Mouse (Mus musculus) liver, postnatal 0 days (tissue): ENCODE results near the gene Nhsl1. TPM values are rescaled to one million over a fixed set of nuclear protein-coding genes. Genes with fewer than 3 reads are reported as not detected.

Experiments used
- ATAC-seq: fragments of 200-750 bp; cut with Nextera tagmentation; 2 replicates; pipeline ENCODE4 v1.8.0; 2017; ENCODE audit warnings: mild to moderate bottlenecking, moderate library complexity
- DNase-seq: peaks from one replicate; pipeline ENCODE4 v3.0.0-alpha.2; 2016
- H3K27ac ChIP-seq: fragments of 300-500 bp; sonication (generic); 2 replicates; pipeline ENCODE4 v1.5.1; 2014; ENCODE audit warnings: antibody characterized with exemption, moderate library complexity, mild to moderate bottlenecking, low read depth
- H3K27me3 ChIP-seq: fragments of 300-500 bp; sonication (generic); 2 replicates; pipeline ENCODE4 v1.6.1; 2014; ENCODE audit warnings: low read length, control low read depth, mixed read lengths; ENCODE audit not compliant: insufficient read depth
- H3K36me3 ChIP-seq: fragments of 300-500 bp; sonication (generic); replicated peaks from 2 replicates; pipeline ENCODE4 v1.6.1; 2014; ENCODE audit warnings: mild to moderate bottlenecking, control low read depth, low read length, moderate library complexity, mixed read lengths; ENCODE audit not compliant: insufficient read depth
- H3K4me1 ChIP-seq: fragments of 300-500 bp; sonication (generic); 2 replicates; pipeline ENCODE4 v1.6.1; 2014; ENCODE audit warnings: antibody characterized with exemption, mild to moderate bottlenecking, control low read depth; ENCODE audit not compliant: insufficient read depth
- H3K4me2 ChIP-seq: fragments of 300-500 bp; sonication (generic); 2 replicates; pipeline ENCODE4 v1.6.1; 2014; ENCODE audit warnings: low read depth, mild to moderate bottlenecking, low read length, moderate library complexity, mixed read lengths
- H3K4me3 ChIP-seq: fragments of 300-500 bp; sonication (generic); 2 replicates; pipeline ENCODE4 v1.5.1; 2014; ENCODE audit warnings: low read depth, low read length
- H3K9ac ChIP-seq: fragments of 300-500 bp; sonication (generic); replicated peaks from 2 replicates; pipeline ENCODE4 v1.6.1; 2014; ENCODE audit warnings: mild to moderate bottlenecking, moderate library complexity
- H3K9me3 ChIP-seq: fragments of 300-500 bp; sonication (generic); 2 replicates; pipeline ENCODE4 v1.6.1; 2016; ENCODE audit warnings: mild to moderate bottlenecking, control low read depth, low read length, mixed read lengths
- CTCF ChIP-seq: sonication (generic); IDR thresholded peaks from 2 replicates; pipeline ENCODE4 v1.5.1; 2016; ENCODE audit warnings: antibody characterized with exemption, low read depth
- EP300 ChIP-seq: IDR thresholded peaks from 2 replicates; pipeline ENCODE4 v1.6.1; 2016; ENCODE audit warnings: antibody characterized with exemption, low read depth, mild to moderate bottlenecking
- WGBS: fragments of 180-500 bp; shearing (Covaris S2); extraction: QIAGEN DNeasy Blood & Tissue Kit; methylation state at CpG from one replicate; pipeline ENCODE4 v1.1.7; 2014; ENCODE audit not compliant: insufficient replicate concordance; 5-methylcytosine and 5-hydroxymethylcytosine counted together
- polyA plus RNA-seq: library from polyadenylated mRNA; unstranded; fragments of >200 nt; fragmentation: Nextera tagmentation; extraction: Ambion mirVana; gene quantifications from 2 replicates; pipeline ENCODE4 v1.2.1, GENCODE M21; 2015

Gene Nhsl1
- polyA plus RNA-seq, 1 experiment from 2014 or later, result 0.75 TPM

- WGBS, result 43% methylated on average over 3 of the region's 3 CpGs
- TF ChIP-seq CTCF (no peak), EP300 (no peak)
- H3K4me3 ChIP-seq, result no peak overlapping the region
- H3K36me3 ChIP-seq, result no peaks in the 10 kb centered on the region
- H3K9me3 ChIP-seq, result no peaks in the 10 kb centered on the region
- no peak overlapping the region for H3K4me2 ChIP-seq
- H3K4me1 ChIP-seq, result peaks cover 5% of the 10 kb centered on the region; the same call in 1 of the 2 replicates
- no peak overlapping the region for H3K9ac ChIP-seq
- ATAC-seq, result no peak
- no peaks in the 10 kb centered on the region for H3K27me3 ChIP-seq
- H3K27ac ChIP-seq, result no peak overlapping the region
- DNase-seq, result no peak
Measured at GRCm38 (mm10) chr10:18510663-18511062, 191.9 kb downstream of the Nhsl1 start.

DNA sequence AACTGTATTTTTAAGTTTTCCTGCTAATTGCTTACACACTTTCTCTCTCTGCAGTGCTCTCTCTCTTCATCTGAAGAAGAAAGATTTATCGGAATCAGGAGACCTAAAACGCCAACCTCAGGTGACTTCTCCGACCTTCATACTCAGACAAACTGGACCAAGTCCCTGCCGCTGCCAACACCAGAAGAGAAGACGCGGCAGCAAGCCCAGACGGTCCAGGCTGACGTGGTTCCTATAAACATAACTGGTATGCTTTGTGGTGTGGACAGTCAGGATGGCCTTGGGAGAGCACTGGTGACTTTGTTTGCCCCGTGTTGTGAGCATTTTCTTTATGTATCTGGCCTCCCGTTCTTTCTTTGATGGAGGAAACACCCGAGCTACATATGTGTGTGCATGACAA, 192.7 kb downstream of the Nhsl1 start:
- no peaks in the 10 kb centered on the region for H3K9me3 ChIP-seq
- no peak overlapping the region for H3K4me3 ChIP-seq
- 80% methylated on average over 11 of the region's 11 CpGs for WGBS
- ATAC-seq (no peak), DNase-seq (no peak)
- H3K4me2 ChIP-seq, result no peak overlapping the region
- H3K4me1 ChIP-seq, result peaks cover under 1% of the 10 kb centered on the region; the same call in 1 of the 2 replicates
- no peak overlapping the region for H3K27ac ChIP-seq
- no peaks in the 10 kb centered on the region for H3K36me3 ChIP-seq
- no peak overlapping the region for H3K9ac ChIP-seq
- TF ChIP-seq CTCF (no peak), EP300 (no peak)
- no peaks in the 10 kb centered on the region for H3K27me3 ChIP-seq

DNA sequence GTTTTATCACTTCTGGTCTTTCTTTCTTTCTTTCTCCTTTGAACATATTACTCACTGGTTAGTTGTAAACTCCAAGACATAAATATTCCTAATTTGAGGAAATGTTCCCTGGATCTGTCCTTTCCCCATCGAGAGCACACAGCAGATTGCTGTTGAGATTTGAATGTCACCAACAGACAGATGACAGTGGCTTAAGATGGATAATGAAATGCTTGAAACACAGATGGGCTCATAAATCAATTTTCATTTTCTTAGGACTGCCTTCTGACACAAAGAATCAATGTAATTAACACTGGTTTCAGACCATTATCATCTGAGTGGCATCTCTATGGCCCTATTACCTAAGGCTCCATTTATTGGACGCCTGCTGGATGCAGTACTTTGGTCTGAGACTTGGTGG, 203.8 kb downstream of the Nhsl1 start:
- no peak for ATAC-seq
- no peak overlapping the region for H3K4me2 ChIP-seq
- no peak overlapping the region for H3K9ac ChIP-seq
- 0 out of 2 replicates have a peak, but pooled peaks cover 7% of the 10 kb centered on the region for H3K36me3 ChIP-seq
- WGBS, result 72% methylated on average over 2 of the region's 2 CpGs
- no peak overlapping the region for H3K27ac ChIP-seq
- H3K27me3 ChIP-seq, result no peaks in the 10 kb centered on the region
- H3K9me3 ChIP-seq, result no peaks in the 10 kb centered on the region
- H3K4me3 ChIP-seq, result no peak overlapping the region
- TF ChIP-seq EP300, result no peak
- no peak for TF ChIP-seq CTCF
- no peak for DNase-seq
- H3K4me1 ChIP-seq, result no peaks in the 10 kb centered on the region

DNA sequence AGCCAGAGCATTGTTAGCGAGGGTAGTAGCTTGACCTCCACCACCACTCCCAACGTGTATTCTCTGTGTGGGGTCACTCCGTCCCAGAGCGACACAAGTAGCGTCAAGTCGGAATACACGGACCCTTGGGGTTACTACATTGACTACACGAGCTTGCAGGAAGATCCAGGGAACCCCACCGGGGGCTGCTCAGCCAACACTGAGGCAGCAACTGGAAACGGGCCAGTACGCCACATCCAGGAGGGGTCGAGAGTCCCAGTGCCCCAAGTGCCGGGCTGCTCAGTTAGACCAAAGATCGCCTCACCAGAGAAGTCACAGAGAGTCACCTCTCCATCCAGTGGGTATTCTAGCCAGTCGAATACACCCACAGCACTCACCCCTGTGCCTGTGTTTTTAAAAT, 206.5 kb downstream of the Nhsl1 start:
- Histone ChIP-seq H3K4me2 (no peak overlapping the region), H3K4me1 (no peaks in the 10 kb centered on the region), H3K4me3 (no peak overlapping the region), H3K9ac (no peak overlapping the region), H3K36me3 (0 out of 2 replicates have a peak, but pooled peaks cover 7% of the 10 kb centered on the region), H3K9me3 (no peaks in the 10 kb centered on the region), H3K27ac (no peak overlapping the region), H3K27me3 (no peaks in the 10 kb centered on the region)
- DNase-seq (no peak), ATAC-seq (no peak)
- TF ChIP-seq EP300, result no peak
- TF ChIP-seq CTCF, result no peak
- WGBS, result 76% methylated on average over 15 of the region's 15 CpGs

GRCm38 (mm10) chr10:18525726-18526125, 206.9 kb downstream of the Nhsl1 start:
- H3K9ac ChIP-seq, result no peak overlapping the region
- no peaks in the 10 kb centered on the region for H3K4me1 ChIP-seq
- DNase-seq, result no peak
- no peak overlapping the region for H3K4me3 ChIP-seq
- H3K4me2 ChIP-seq, result no peak overlapping the region
- H3K36me3 ChIP-seq, result 0 out of 2 replicates have a peak, but pooled peaks cover 7% of the 10 kb centered on the region
- H3K27ac ChIP-seq, result no peak overlapping the region
- WGBS, result 75% methylated on average over 9 of the region's 9 CpGs
- TF ChIP-seq CTCF (no peak), EP300 (no peak)
- ATAC-seq, result no peak
- H3K27me3 ChIP-seq, result no peaks in the 10 kb centered on the region
- no peaks in the 10 kb centered on the region for H3K9me3 ChIP-seq

DNA sequence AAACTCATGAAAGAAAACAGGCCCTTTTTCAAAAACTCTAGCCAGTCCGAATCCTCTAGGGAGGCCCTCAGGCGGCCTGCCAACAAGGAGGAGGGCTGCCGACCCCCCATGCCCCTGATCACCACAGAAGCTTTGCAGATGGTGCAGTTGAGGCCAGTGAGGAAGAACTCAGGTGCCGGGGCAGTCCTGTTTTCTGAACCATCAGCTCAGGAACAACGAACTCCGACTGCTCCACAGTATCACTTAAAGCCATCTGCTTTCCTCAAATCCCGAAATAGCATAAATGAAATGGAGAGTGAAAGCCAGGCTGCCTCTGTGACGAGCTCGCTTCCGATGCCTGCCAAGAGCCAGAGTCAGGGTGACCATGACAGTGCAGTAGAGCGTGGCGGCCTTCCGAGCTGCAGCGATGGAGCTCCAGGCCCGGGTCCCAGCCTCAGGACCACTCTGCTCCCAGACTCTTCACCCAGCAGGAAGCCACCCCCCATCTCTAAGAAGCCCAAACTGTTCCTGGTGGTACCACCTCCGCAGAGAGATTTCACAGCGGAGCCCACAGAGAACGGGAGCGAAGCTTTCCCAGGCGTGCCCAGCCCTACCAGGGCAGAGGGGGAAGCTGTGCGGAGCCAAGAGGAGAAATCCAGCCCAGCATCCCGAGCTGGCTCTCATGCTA, 207.5 kb downstream of the Nhsl1 start:
- Histone ChIP-seq H3K4me3 (no peak overlapping the region), H3K4me1 (no peaks in the 10 kb centered on the region), H3K4me2 (no peak overlapping the region), H3K27ac (no peak overlapping the region), H3K9me3 (no peaks in the 10 kb centered on the region), H3K9ac (no peak overlapping the region), H3K36me3 (0 out of 2 replicates have a peak, but pooled peaks cover 7% of the 10 kb centered on the region), H3K27me3 (no peaks in the 10 kb centered on the region)
- TF ChIP-seq CTCF (no peak), EP300 (no peak)
- ATAC-seq (no peak), DNase-seq (no peak)
- WGBS, result 81% methylated on average over 22 of the region's 22 CpGs
